Mouse (Mus musculus): ENCODE results near the gene Brinp1. TPM values are rescaled to one million over a fixed set of nuclear protein-coding genes. Genes with fewer than 3 reads are reported as not detected.

Gene Brinp1
- total RNA-seq (2021), result 0.67 and 1.4 TPM in 2 replicates
- long read RNA-seq, partial matches to known transcripts, result 1 of 3 reads
- long read RNA-seq, other reads (novel, unspliced or antisense), result 1 of 3 reads

DNA sequence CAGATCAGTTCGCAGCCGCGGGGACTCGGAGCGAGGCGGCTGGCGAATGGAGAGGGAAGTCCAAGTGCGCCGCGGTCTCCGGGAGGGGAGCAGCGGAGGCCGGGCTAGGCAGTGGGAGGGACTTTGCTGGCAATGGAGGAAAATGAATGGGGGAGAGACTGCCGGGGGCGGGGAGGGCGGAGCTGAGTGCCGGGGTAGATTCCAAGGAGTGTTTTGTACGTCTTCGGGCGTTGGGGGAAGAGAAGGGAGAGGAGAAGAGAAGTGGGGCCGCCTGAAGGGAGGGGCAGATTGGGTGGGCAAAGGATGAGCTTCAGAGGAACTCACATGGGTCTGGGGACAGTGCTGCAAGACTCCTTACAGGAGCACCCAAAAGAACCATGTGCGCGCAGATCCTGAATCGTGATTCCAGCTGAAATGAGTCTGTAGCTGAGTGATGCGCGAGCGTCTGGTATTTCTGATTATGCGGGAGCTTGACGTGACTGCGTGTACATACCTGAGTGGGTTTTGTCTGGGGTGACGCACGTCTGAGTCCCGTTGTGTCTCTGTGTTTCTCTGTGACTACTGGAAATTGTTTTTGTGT lies at the start of gene Brinp1:
Gene Brinp1, minus strand, starts transcription at position 76 of the 580 bp plus-strand sequence.
- DNase-seq, result peak; percentile 49

DNA sequence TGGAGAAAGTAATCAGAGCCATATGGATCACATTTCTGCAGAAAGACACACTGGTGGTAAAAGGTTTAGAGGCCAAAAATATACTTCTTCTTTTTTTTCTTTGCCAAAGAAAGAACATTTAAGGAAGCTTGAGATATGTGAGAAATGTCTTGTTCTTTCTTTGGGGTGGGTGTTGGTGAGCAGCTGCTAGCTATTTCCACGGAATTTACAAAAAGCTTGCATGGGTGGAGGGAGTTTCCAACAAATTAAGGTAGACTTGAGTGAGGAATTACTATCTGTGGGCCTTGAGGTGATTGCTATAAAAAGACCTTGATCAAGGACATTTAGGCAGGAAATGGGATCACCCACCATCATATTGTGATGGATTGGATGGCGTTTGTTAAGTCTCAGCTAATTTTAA lies 3.1 kb upstream of the Brinp1 start:
- no peak for DNase-seq

DNA sequence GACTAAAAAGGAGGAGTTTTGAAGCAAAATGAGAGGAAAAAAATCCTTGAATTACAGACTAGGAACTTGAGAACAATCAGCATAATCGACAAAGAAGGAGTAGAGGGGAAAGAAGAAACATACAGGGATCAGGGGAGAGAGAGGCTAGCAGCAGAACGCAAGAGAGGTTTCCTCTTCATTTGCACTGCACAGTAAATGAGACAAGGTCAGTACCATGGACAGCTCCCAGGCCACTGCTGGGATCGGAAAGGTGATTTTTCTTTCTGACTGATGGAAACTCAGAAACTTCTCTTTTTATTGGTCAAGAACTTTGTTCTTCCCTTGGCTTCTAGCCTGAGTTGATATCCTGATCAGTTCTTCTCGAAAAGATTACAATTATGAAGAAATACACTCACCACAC lies 1.4 kb upstream of the Brinp1 start:
- DNase-seq, result peak; percentile 55

DNA sequence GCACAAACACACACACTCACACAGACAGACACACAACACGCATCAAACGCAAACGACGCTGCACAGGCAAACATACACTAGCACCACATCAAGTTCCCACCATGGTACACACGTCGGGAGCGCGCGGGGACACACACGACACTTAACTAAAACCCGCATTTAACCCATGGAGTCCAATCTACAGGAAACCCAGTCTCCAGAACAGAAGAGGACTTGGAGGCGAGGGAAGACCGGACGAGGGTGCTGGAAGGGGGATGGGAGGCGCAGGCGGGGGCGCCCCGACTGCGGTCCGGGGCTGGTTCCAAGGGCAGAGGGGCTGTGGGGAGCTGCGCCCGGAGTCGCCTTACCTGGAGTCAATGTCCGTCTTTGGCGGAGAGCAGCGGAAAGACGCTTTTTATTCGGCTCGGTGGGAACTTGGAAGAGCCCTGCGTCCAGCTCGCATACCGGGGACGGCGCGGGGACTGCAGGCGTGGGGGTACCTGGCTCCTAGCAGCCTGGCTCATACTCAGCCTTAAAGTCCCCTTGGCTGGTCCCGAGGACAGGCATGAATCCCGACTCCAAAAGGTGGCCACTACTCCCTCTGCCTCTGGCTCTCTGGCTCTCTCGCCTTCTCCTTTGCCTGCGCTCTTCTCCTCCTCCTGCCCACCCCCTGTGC lies 403 bp downstream of the Brinp1 start:
- no peak for DNase-seq

DNA sequence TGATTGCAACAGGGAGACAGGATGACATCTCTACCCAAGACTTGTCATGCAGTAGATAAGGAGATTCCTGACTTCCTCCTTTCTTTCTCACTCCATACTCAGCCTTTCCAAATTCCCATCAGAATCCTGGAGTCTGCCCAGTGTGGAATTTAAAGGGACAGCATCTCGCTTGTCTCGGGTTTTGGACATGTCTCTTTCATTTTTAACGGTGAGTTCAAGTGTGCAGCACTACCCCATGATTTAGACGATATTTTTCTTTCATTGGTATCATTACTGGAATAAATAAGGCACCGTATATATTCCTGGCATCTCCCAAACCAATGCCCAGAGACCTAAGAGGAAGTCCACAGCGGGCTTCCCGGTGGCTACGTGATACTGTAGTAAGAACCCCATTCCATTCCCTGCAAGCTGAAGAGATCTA lies 1.1 kb downstream of the Brinp1 start:
- DNase-seq, result no peak

DNA sequence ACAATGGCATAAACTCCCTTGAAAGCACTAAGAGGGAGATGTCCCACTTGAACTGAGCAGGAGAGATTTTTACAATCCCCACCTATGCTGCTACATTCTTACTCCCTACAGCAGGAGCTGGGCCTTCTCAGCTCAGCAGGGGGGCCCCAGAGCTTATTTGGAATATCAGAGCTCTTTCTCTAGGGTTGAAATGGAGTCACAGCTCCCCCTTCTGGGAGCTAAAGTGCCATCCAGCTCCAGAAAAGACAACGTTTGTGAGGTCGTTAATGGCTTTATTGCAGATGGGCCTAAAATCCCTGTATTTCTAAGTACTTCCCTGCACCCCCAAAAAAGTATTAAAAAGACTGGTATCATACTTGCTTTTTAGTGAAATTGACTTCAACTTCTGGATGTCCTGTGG lies 3.6 kb downstream of the Brinp1 start:
- DNase-seq, result peak; percentile 16

DNA sequence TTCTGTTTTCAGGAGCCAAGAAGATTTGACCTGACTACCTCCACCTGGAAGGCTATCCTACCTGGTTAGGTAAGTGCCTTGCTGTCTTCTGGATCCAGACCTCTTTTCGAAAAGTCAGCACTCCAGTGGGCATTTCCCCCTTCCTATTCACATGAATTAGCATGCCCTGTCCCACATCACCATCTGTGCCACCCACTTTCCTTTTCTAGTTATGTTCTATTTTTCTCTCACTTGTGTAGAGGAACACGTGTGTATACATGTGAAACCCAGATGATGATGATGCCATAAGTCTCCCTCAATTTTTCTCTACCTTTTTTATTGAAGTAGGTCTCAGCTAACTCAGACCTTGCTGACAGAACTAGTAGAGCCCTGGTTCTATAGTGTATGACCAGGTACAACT lies 11.3 kb downstream of the Brinp1 start:
- no peak for DNase-seq

DNA sequence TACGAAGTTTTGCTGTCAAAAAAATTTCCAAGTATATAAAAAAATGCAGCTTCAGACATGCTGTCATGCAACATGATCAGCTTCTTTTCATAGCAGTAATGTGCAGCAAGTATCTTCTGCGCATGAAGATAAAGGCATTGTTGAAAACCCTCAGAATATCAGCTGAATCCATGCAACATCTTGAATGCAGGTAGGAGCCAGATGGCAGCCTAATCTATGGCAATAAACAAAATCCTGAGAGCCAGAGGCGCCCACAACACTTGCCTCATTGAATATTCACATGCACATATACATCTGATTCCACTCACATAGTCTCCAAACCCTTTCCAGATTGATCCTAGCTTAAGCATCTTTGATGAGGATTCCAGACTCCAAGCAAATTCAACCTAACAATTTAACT lies 24.2 kb downstream of the Brinp1 start:
- DNase-seq, result no peak

DNA sequence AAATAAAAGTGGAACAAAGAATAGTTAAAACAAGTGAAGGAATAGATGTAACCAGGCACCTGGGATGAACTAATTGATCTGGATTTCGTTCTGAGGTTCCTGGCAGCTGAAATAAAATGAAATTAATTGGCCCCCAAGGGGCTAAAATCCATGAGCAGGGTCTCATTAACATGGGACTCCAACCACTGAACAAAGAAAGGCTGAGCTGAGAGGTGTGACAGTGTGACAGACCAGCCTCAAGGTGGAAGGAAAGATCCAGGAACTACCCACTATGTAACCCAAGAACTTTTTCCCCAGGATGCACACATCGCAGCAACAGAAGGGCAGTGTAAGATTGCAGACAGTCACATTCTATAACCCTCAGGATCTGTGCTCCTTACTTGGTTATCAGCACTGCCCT lies 28.1 kb downstream of the Brinp1 start:
- DNase-seq, result no peak

DNA sequence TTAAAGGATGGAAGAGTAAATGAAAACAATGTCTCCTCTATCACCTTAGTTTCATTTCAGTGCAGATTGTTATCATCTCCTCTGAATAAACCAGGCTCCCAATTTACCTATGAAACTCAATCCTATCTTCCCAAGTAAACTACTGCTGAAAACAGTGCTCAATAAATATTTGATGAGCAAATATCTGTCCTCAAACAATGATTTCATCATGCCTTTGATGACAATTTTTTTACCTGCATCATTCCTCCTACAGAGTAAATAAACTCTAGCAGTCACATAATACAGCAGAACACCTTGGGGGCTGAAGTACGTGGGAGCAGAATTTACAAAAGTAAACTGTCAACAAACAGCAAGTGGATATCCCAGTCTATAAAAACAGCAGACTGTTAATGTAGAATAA lies 31.3 kb downstream of the Brinp1 start:
- DNase-seq, result no peak

DNA sequence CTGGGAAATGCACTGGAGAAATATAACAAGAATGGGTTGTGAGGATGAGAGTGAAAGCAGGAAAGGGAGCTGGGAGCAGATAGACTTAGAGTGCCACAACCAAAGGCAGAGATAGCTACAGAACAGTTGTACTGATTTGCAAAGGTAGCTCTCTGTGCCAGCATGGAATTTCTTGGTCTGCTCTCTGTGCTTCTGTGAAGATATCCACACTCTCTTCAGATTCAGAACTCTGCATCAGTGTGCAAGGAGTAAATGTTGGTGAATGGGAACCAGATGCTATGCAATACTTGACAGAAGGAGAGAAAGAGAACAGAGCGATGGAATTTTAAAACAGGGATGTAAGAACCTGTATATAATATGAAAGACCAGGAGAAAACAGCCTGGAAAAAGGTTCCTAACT lies 31.7 kb downstream of the Brinp1 start:
- DNase-seq, result no peak

DNA sequence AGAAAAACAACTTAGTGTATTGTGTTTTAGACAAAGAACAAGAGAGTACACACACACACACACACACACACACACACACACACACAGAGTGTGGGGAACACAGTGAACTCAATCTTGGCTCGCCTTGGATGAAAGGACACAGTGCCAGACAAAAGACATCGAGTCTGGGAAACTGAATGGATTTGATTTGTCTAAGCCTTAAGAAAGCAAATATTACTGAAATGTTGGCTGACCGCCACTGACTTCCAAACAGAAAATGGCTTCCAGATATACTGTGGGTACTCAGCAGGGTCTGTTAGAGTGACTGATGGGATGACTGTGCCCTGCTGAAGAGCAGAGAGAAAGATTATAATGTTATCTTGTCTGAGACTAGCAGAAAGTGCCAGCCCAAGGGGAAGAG lies 34.1 kb downstream of the Brinp1 start:
- no peak for DNase-seq

DNA sequence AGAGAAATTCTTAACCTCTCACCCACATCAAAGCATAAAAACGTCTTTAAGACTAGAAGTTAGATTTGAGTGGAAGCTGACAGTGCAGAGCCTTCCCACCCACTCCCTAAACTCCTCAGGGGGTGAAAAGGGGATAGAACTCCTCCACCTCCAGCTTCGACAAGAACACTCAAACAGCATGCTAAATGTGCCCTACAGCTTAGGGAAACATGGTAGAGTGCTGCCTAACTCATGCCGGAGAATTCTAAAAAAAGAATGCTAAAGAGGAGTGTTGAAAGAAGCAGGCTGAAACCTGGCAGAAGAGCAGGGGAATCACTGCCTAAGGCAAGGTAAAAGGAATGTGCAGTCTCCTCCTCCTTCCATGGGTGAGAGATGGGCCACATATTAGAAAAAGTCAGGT lies 43.3 kb downstream of the Brinp1 start:
- no peak for DNase-seq

DNA sequence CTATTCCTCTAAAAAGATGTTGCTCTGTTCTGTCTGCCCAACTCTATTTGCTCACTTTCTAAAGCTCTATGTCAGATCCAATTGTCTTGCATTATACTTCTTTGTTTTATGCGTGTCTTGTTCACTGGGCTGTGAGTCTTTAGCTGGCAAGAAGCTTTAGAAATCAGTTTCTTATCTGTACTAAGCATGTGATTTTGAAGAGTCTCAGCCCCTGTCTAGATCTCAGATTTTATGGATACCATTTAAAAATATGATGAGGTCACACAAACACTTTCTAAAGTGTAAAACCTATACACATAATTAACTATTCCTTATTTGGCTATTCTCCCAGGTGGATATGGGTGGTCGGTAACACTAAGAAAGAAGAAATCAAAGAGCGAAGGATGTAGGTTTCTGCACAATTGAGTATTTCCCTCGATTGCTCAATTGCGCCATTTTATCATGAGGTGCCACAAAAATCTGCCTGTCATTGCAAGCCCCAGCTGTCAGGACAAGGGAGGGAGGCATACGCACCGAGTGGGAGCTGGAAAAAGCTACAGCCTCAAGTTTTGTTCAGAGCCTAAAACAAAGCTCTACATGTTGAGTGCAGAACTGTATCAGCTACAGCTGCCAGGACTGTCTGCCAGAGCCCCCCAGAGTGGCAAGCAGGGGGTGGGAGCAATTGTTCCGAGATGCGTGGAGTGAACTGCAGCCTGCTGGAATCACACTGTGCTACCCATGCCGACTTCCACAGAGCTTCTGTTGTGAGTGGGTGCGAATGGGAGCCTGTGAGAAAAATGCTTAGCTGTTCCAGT lies 47.6 kb downstream of the Brinp1 start:
- no peak for DNase-seq

DNA sequence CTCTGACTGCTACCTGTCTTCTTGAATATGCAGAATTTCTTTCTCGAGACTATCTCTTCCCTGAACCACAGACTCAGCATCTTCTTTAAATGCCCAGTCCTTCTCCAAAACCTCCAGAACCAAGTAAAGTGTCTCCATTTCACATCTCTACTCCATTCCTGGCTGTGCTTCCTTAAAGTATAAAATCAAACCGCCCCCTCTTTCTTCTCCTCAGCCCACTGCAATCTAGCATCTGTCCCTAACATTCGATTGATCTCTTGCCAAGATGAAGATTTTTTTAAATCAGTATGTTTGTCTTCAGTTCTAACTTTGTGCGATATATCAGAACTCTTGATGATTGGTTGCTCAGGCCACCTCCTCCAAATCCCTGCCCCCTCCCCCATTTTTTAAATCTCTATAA lies 63.7 kb downstream of the Brinp1 start:
- no peak for DNase-seq

DNA sequence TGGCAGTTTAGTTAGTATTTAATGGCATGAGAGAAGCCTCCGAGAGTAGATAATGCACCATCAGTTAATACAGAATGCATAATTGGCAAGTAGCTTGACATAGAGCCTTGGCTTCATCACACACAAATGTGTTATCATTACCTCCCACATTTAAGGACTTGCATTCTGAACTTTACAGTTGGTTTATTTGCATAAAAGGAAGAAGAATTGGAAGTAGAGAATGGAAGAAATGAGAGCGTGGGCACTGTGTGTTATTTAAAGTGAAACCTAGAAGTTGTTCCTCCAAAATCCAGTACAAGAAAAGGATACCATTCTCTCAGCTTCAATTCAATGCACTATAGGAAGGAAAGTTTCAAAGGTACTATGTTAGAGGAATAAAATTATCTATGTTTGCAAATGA lies 67.9 kb downstream of the Brinp1 start:
- no peak for DNase-seq

DNA sequence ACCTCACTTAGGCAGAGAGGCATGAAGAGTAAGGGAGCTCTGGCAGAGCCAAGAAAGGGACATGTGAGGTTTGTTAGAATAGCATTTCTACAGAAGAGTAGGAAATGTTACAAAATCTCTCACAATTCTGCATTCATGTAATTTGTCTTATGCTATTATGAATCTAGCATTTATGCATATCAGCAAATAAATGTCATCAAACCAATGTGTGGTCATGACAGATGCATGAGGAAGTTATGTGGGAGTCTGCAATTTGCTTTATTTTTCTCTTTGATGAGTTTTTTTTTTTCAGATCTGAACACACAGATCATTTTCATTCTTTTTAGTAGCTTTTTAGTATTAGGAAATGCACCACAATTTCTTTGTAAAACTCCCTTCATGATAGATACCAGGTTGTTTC lies 82.2 kb downstream of the Brinp1 start:
- no peak for DNase-seq

DNA sequence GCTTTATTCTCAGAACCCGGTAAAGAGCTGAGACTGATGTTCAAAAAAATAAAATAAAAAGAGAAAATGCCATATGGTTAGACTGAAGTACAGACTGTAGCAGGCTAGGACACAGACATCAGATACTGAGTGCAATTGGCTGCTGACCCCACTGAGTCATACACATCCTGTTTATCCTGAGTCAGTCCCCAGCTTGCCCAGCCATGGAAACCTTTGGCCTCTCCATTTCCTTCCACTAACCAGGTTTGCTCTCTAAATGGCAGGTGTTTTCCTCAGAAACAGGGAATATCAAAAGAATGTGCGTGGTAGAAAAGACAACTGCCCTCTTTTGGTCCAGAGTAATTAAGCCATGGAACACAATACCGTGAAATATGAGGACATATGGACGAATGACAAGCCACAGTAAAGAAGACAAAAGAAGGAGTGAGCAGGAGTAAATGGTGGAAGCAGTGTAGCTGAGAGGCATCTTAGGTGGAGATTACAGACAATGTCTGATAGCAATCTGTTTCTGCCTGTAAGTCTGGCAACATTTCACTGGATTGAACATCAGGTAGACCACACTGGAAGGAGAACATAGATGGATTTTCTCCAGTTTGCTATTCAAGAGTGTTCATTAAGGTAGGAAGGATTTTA lies 88.9 kb downstream of the Brinp1 start:
- no peak for DNase-seq

DNA sequence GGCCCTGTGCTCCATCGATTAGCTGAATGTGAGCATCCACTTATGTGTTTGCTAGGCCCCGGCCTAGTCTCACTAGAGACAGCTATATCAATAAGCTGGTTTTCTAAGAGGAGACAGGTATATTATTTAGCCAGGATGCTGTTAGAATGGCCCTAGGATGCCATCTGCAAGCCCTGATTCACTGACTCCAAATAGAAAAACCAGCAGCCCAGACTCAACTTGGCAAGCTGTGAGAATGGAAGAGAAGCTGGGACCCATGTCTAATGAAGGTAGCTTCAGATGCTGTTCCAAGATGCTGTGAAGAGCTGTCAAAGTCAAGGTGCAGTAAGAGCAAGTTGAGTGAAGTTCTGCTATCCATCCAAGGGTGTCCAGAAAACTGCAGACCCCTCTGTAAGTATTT lies 89.5 kb downstream of the Brinp1 start:
- DNase-seq, result no peak

DNA sequence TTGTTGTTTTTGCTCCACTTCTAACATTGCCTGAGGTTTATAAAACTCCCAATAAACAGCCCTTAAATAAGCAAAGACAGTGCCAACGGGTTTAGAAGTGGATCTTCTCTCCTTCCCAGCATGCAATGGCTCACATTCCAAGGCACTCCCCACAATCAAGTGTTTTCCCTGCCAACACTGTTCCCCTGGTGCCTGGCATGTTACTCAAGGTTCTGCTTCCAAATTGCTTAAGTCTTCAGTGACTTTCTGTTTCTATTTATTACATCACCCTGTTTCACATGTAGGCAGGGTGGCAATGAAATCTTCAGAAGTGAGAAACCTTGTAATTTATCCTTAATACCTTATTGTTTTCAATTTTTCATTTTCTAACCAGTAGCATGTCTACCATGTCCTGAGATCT lies 97.3 kb downstream of the Brinp1 start:
- DNase-seq, result no peak

DNA sequence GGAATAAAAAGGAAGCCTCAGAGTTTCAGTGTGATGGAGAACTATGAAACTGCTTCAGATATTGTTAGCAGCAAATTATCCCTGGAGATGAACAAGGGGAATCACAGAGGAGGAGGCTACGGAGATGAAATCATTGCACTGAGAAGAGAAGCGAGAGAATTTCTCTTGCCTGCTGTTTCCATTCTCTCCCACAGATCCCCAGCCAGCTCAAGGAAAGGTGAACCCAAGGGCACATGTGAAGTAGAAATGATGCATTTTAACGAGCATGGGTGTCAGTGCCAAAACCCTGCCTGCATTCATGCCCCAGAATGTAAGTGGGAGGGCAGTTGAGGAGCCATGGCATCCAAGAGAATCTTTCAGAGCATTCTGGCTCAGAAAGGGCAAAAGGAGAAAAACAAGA lies 104.5 kb downstream of the Brinp1 start:
- no peak for DNase-seq

DNA sequence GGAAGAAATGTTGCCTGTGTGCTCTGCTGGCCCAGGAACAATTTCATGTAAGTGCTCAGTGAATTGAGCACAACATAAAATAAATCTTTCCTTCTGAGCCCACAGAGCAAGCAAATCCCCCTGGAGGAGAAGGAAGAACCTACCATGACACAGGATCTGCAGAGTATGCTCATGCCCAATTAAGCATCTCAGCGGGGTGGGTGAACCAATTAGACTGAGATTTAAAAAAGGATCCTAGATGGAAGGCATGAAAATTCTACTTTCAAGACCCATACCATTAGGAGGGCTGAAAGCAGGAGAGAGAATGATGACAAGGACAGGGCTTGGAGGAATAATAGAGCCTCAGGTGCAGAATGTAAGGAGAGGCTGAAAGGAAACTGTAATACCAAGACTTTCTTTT lies 107.2 kb downstream of the Brinp1 start:
- DNase-seq, result no peak

DNA sequence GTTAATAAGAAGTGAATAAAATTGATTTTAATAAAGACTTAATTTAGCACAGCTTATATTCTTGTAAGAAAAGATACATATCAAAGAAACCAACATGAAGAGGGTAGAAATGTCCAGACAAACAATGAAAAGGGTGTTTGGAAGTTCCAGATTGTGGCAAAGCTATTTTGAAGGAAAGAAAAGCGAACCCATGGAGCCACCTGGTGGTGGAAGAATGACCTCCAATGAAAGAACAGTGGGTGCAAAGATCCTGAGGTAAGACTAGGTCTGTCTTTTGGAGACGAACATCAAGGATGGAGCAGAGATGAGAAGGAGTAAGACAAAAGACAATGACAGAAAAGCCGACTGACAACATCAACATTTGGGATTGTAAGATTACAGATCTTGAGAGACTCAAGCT lies 108.2 kb downstream of the Brinp1 start:
- DNase-seq, result peak; percentile 8
